Mouse (Mus musculus): ENCODE measurements around the gene Rbmy. TPM values are rescaled to one million over a fixed set of nuclear protein-coding genes. Genes with fewer than 3 reads are reported as not detected.
"Not testable (repeated sequence)": the region's sequence is repeated elsewhere in the genome, so short reads cannot be mapped to it uniquely, and the experiment has no call there.

Rbmy gene
- total RNA-seq (2021): not detected
- long read RNA-seq, experiment 1: 0 reads
- long read RNA-seq, experiment 2: 0 reads

GRCm38 (mm10) chrY:2830380-2830779 lies at the start of gene Rbmy, which contains the start of gene Gm10256:
Rbmy (plus strand) TSS chrY:2830680.
Gm10256 (plus strand) TSS chrY:2830699.
- intact Hi-C loops (cut with DNase I); DNase-seq: not testable (repeated sequence)

DNA sequence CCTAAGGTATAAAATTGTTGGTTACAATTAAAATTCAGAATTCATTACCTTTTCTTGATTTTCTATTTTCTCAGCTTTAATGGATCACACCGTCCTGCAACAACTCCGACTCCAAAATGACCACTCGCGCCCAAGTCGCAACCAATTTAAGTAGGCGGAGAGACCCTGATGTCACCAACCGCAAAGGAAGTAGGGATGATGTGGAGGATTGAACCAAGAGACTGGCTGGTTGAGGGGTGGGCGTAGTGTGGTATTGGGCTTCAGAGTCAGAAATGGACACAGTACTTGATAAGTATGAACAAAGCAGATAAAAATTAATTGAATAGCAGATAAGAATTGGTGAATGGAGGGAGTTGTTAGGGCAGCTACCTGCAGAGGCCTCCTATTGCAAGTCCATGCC lies 34.4 kb upstream of the Rbmy start, which contains the start of gene Gm4064:
Gene Gm4064 (minus strand): TSS at position 101 of the 400 bp plus-strand sequence.
- intact Hi-C loops (cut with DNase I): not testable (repeated sequence)

More for the DNA sequence above, 34.4 kb upstream of the Rbmy start, which contains the start of gene Gm4064:
- DNase-seq: not testable (repeated sequence)

Other genes starting within 250 kb of the Rbmy start
- not detected for gene H2al2c, start 231.6 kb upstream of the Rbmy start, total RNA-seq (2021)
- not detected for gene Sry, start 167.0 kb upstream of the Rbmy start, total RNA-seq (2021)
- gene H2al2b, start 110.0 kb upstream of the Rbmy start, total RNA-seq (2021): not detected
- gene Gm4064, start 34.5 kb upstream of the Rbmy start, total RNA-seq (2021): not detected
- gene Gm10256, start within 50 bp of the Rbmy start, total RNA-seq (2021): not detected
- gene Gm10352, start 70.3 kb downstream of the Rbmy start, total RNA-seq (2021): not detected
- not detected for gene Gm29289, start 101.9 kb downstream of the Rbmy start, total RNA-seq (2021)

Measured in heart, postnatal 14 days (tissue).